Mouse (Mus musculus) inflammation-experienced regulatory T-cells, adult 6 months (primary cell): Measurements from ENCODE around the gene Ccdc170. TPM values are rescaled to one million over a fixed set of nuclear protein-coding genes. Genes with fewer than 3 reads are reported as not detected.
"Not testable (repeated sequence)": the region's sequence is repeated elsewhere in the genome, so short reads cannot be mapped to it uniquely, and the experiment has no call there.

Experiments
- ATAC-seq: one replicate; pipeline ENCODE4 v1.8.0; 2017
- polyA plus RNA-seq, 3 experiments: library from polyadenylated mRNA; unstranded; fragments of 100-300 nt; shearing (Covaris generic); gene quantifications; one replicate each; pipeline ENCODE4 v1.2.1; 2017

Ccdc170 gene
- polyA plus RNA-seq, result not detected

GRCm38 (mm10) chr10:4482355-4482754, at the start of gene Ccdc170:
TSS of gene Ccdc170 (plus strand) at chr10:4482502.
- no peak for ATAC-seq

GRCm38 (mm10) chr10:4432996-4433755, 49.1 kb upstream of the Ccdc170 start:
- ATAC-seq, result no peak

- ATAC-seq, result not testable (repeated sequence)
These were observed 48.4 kb upstream of the Ccdc170 start for GRCm38 (mm10) chr10:4433871-4434270.

- no peak for ATAC-seq
These were observed 46.9 kb upstream of the Ccdc170 start for GRCm38 (mm10) chr10:4435416-4435815.

GRCm38 (mm10) chr10:4456409-4456808, 25.9 kb upstream of the Ccdc170 start:
- ATAC-seq, result no peak

GRCm38 (mm10) chr10:4460201-4460600, 22.1 kb upstream of the Ccdc170 start:
- ATAC-seq, result no peak

- no peak for ATAC-seq
These were observed 16.5 kb upstream of the Ccdc170 start for GRCm38 (mm10) chr10:4465799-4466198.

- ATAC-seq, result no peak
These were observed 12.9 kb upstream of the Ccdc170 start for GRCm38 (mm10) chr10:4469406-4469805.

- no peak for ATAC-seq
These were observed 8.7 kb upstream of the Ccdc170 start for GRCm38 (mm10) chr10:4473591-4473993.

GRCm38 (mm10) chr10:4475431-4475830, 6.9 kb upstream of the Ccdc170 start:
- no peak for ATAC-seq

GRCm38 (mm10) chr10:4476604-4477003, 5.7 kb upstream of the Ccdc170 start:
- ATAC-seq, result no peak

- ATAC-seq, result no peak
These were observed 1.4 kb upstream of the Ccdc170 start for GRCm38 (mm10) chr10:4480929-4481328.

- ATAC-seq, result no peak
These were observed 607 bp upstream of the Ccdc170 start for GRCm38 (mm10) chr10:4481695-4482094.

- ATAC-seq, result no peak
These were observed 1.5 kb downstream of the Ccdc170 start for GRCm38 (mm10) chr10:4483848-4484247.

- no peak for ATAC-seq
These were observed 2.7 kb downstream of the Ccdc170 start for GRCm38 (mm10) chr10:4484986-4485385.

GRCm38 (mm10) chr10:4489865-4490264, 7.6 kb downstream of the Ccdc170 start:
- peak; percentile 25 for ATAC-seq

- no peak for ATAC-seq
These were observed 9.0 kb downstream of the Ccdc170 start for GRCm38 (mm10) chr10:4491281-4491680.

GRCm38 (mm10) chr10:4492045-4492444, 9.7 kb downstream of the Ccdc170 start:
- no peak for ATAC-seq

GRCm38 (mm10) chr10:4492909-4493308, 10.6 kb downstream of the Ccdc170 start:
- no peak for ATAC-seq

GRCm38 (mm10) chr10:4503251-4503650, 20.9 kb downstream of the Ccdc170 start:
- ATAC-seq, result no peak

GRCm38 (mm10) chr10:4512725-4513124, 30.4 kb downstream of the Ccdc170 start:
- ATAC-seq, result peak; percentile 74

- ATAC-seq, result no peak
These were observed 35.3 kb downstream of the Ccdc170 start for GRCm38 (mm10) chr10:4517614-4518013.

- no peak for ATAC-seq
These were observed 37.3 kb downstream of the Ccdc170 start for GRCm38 (mm10) chr10:4519645-4520044.

- no peak for ATAC-seq
These were observed 38.2 kb downstream of the Ccdc170 start for GRCm38 (mm10) chr10:4520394-4521102.
